Mouse (Mus musculus): ENCODE measurements around the gene Axin1. TPM values are rescaled to one million over a fixed set of nuclear protein-coding genes. Genes with fewer than 3 reads are reported as not detected.
A peak's percentile ranks its signal among the peaks of the same experiment; 100 is the strongest.
"Not testable (repeated sequence)": the region's sequence is repeated elsewhere in the genome, so short reads cannot be mapped to it uniquely, and the experiment has no call there.

The Axin1 gene
- total RNA-seq (2021): 10 to 100 TPM; 22.5 to 25.1 TPM

GRCm38 (mm10) chr17:26138239-26138836 is at the start of gene Axin1:
Gene Axin1, plus strand, starts transcription at chr17:26138688.
- peak; percentile 91 to 94 for DNase-seq (ENCODE audit: low spot score in 2 of 2)
- intact Hi-C loops (cut with DNase I): loop anchor here (5.0 kb wide), 1 partner anchor 104 kb away; the partner anchor contains the start of gene Fam234a

DNA sequence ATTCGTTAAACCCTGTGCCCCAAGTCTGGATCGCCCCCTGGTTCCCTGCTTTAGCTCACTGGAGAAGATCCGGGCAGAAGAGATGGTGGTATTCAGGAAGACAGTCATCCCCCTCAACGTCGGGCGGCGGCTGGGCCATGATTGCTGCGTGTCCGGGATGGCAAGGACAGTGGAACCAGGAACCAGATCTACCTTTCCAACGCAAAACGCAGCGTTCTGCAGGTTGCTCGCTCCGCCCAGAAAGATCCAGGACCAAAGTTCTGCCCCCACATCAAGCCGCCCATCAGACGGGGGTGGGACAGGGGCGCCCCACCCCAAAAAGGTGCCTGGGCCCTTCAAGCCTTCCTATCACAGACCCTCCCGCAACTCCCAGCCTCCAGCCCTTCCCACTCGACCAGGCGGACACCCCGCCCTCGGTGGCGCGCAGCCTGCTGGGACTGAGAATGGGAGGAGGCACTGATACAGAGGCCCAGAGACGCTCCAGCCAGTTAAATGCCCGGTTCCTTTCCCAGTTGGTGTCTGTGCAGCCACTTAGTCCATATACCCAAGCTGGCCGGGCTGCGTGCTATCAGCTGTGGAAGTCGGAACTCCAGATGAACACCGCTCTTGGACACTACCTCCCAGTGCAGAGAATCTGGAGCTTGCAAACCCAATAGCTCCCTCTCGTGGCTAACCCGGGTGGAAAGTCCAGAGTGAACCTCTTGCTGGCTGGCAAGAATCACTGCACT is 48.4 kb upstream of the Axin1 start, which contains the start of gene Decr2:
Gene Decr2 (minus strand): TSS at position 433 of the 728 bp plus-strand sequence.
- DNase-seq (ENCODE audit: low spot score in 2 of 2): peak; percentile 86 to 90
- intact Hi-C loops (cut with DNase I): loop anchor here (1.0 to 10.0 kb wide), 3 partner anchors 49 to 205 kb away; partner anchors contain the start of gene Wfikkn1

GRCm38 (mm10) chr17:26094531-26095110 is 43.9 kb upstream of the Axin1 start:
- intact Hi-C loops (cut with DNase I): loop anchor here (10.0 kb wide), 1 partner anchor 210 kb away; the partner anchor contains the start of gene Wfikkn1
- no peak for DNase-seq (ENCODE audit: low spot score in 2 of 2)

DNA sequence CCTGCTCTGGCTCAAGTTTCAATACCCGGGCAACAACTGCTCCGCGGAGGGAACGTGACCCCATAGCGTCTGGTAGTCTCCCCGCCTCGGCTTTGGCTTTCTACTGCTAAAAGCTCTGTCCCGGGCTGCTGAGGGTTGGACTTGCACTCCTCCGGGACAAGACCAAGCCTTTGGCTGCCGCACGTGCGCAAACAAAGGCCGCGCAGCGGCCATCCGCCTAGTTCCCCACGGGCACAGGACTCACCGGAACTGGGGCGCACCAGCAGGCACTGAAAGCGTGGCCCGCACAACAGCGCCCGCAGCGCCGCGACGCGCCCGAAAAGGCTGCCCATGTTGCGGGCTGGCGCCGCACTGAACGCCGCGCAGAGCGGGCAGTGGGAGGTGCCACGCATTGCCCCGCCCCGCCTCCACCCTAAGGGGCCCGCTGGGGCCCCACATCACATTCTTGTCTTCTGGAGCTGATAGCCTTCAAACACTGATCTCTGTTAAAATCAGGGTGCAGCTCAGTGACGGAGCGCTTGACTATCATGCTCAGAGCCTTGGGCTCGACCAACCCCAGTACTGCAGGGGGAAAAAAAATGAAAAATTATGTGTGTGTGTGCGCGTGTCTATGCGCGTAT is 43.3 kb upstream of the Axin1 start, which contains the start of gene Nme4:
Gene Nme4 (minus strand): TSS at position 482 of the 620 bp plus-strand sequence.
- peak; percentile 68 to 75 for DNase-seq (ENCODE audit: low spot score in 2 of 2)
- intact Hi-C loops (cut with DNase I): loop anchor here (10.0 kb wide), 1 partner anchor 210 kb away; the partner anchor contains the start of gene Wfikkn1

DNA sequence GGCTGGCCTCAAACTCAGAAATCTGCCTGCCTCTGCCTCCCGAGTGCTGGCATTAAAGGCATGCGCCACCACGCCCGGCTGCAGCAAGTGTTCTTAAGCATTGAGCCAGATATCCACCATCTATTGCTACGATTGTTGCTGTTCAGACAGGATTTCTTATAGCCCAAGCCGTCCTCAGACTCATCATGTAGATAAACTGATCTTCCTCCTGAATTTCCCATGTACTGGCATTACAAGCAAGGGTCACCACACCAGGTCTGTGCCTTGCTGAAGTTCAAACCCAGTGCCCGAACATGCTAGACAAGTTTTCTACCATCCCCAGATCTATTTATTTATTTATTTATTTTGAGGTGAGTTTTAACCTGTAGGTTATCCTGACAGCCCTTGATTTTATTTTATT is 40.0 kb upstream of the Axin1 start:
- intact Hi-C loops (cut with DNase I): loop anchor here (10.0 kb wide), 1 partner anchor 214 kb away; the partner anchor contains the start of gene Wfikkn1
- no peak for DNase-seq (ENCODE audit: low spot score in 2 of 2)

GRCm38 (mm10) chr17:26099316-26099715 is 39.2 kb upstream of the Axin1 start:
- not testable (repeated sequence) for DNase-seq (ENCODE audit: low spot score in 2 of 2)
- intact Hi-C loops (cut with DNase I): loop anchor here (10.0 kb wide), 1 partner anchor 215 kb away; the partner anchor contains the start of gene Wfikkn1

GRCm38 (mm10) chr17:26100166-26100565 is 38.3 kb upstream of the Axin1 start:
- no peak for DNase-seq (ENCODE audit: low spot score in 2 of 2)
- intact Hi-C loops (cut with DNase I): no loop called here

DNA sequence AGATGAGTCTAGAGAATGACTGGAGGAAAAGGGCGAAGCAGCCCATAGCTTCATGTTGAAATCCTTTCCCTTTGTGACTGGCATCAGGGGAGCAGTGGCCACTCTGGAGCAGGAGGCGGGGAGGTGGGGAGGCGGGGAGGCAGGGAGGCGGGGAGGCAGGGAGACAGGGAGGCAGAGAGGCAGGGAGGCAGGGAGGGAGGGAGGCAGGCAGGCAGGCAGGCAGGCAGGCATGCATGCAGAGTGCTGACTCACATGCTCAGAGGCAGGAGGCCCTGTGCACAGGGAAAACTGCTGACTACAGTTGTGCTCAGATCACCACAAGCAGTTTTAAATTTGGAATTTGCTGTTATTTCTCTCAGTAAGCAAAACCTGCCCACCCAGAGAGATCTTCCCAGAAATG is 37.0 kb upstream of the Axin1 start:
- no peak for DNase-seq (ENCODE audit: low spot score in 2 of 2)

DNA sequence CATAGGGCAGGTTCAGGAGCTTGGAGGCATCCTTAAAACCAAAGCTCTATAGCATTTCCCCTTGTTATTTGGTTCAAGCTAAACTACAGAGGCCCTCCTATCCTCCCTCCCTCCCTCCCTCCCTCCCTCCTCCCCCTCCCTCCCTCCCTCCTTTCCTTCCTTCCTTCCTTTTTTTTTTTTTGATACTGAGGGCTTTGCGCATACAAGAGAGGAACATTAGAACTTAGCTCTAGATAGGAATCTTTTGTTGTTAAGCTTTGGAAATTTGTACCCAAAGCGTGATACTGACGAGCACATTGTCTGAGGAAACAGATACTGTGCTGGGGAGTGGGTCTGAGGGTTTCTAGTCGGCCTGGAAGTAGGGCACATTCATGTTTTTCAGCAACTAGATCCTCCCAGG is 32.9 kb upstream of the Axin1 start:
- intact Hi-C loops (cut with DNase I): no loop called here

More for the DNA sequence above, 37.0 kb upstream of the Axin1 start:
- intact Hi-C loops (cut with DNase I): no loop called here

DNA sequence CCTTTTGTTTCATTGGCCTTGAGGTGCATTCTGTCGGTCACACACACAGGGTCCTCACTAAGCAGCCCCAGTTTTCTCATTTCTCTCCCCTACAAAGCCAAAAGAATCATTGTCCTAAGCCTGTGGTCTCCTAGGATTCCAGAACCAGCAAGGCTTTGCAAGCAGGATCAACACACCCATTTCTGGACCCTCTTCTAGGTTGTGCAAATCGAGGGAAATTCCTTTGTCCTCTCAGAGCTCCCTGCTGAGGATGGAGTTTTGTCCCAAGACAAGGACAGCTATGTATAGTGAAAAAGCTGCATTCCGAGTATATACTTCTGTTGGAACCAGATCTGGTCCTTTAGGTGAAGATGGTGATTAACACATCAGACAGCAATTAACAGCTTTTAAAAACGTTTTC is 28.3 kb upstream of the Axin1 start:
- DNase-seq (ENCODE audit: low spot score in 2 of 2): no peak
- intact Hi-C loops (cut with DNase I): no loop called here

More for the DNA sequence above, 32.9 kb upstream of the Axin1 start:
- no peak for DNase-seq (ENCODE audit: low spot score in 2 of 2)

- intact Hi-C loops (cut with DNase I): no loop called here
- DNase-seq (ENCODE audit: low spot score in 2 of 2): no peak
Observed at GRCm38 (mm10) chr17:26111024-26111423, 27.5 kb upstream of the Axin1 start.

DNA sequence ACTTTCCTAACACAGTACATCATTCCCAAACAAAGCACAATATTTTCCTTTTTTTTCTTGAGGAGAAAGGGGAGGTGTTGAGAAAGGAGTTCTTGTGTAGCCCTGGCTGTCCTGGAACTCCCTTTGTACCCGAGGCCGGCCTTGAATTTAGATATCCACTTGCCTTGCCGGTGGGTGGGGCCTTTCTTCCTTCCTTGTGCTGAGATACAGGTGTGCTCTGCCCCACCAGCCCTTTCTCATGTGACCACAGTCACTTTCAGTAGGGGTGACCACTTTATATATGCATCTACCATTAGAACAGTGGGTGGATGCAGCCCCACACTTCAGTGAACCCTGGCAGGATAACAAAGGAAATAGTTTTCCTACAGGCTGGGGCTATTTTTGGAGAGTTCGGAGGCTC is 26.8 kb upstream of the Axin1 start:
- intact Hi-C loops (cut with DNase I): no loop called here
- no peak for DNase-seq (ENCODE audit: low spot score in 2 of 2)

GRCm38 (mm10) chr17:26112751-26113150 is 25.7 kb upstream of the Axin1 start:
- DNase-seq (ENCODE audit: low spot score in 2 of 2): no peak
- intact Hi-C loops (cut with DNase I): no loop called here

- DNase-seq (ENCODE audit: low spot score in 2 of 2): peak; percentile 67 to 76
- intact Hi-C loops (cut with DNase I): no loop called here
Observed at GRCm38 (mm10) chr17:26113181-26113948, 25.1 kb upstream of the Axin1 start, which contains the start of gene Tmem8. Gene Tmem8, plus strand, starts transcription at chr17:26113299.

DNA sequence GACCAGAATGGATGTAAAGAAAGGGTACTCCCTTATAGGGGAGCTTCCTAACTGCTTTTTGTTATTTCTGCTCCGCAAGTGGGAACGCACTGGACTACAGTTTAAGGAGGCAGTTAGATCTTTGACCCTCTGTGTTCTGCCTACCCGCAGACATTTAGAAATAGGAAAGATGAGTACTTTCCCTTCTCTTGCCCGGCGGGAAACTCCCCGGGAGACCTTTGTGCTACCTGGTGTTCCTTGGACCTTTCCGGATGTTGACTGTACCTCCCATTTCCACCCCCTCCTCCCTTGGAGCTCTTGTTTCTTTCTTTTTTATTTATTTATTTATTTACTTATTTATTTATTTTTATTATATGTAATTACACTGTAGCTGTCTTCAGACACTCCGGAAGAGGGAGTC is 24.4 kb upstream of the Axin1 start:
- intact Hi-C loops (cut with DNase I): no loop called here
- no peak for DNase-seq (ENCODE audit: low spot score in 2 of 2)

DNA sequence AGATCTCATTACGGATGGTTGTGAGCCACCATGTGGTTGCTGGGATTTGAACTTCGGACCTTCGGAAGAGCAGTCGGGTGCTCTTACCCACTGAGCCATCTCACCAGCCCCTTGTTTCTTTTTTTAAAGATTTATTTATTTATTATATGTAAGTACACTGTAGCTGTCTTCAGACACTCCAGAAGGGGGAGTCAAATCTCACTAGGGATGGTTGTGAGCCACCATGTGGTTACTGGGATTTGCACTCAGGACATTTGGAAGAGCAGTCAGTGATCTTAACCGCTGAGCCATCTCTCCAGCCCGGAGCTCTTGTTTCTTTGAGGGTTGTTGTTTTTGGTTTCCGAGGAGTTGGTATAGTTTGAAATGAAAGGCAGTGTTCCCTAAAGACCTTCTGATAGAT is 24.0 kb upstream of the Axin1 start:
- DNase-seq (ENCODE audit: low spot score in 2 of 2); intact Hi-C loops (cut with DNase I): not testable (repeated sequence)

DNA sequence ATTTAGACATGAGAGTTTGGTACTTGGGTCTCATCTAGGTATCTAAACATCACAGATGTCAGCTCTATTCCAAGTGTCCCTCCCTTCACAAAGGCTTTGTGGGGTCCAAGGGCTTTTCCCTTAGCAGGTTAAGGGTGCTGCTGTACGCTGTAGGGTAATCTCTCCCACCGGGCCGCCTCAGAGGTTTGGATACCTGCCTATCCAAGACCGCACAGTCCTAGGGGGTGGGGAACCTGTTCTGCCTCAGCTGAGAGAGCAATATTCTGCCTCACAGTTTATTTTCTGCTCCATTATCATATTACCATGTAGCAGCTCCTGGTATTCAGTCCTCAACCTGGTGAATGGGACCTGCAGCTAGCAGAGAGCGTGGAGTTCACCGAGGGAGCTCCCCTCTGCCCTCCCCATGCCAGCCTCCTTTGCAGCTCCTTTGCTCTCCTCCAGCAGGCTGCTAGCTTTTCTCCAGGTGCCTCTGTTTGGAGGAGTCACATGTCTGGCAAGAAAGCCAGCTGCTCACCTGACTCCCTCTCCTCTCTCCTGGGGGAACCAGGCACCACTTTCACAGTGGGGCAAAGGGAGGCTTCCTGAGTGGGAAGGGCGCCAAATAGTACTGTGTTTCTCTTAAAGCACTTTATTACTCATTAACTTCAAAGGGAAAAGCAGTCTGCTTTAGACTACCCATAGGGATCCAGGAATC is 23.1 kb upstream of the Axin1 start:
- intact Hi-C loops (cut with DNase I): no loop called here
- DNase-seq (ENCODE audit: low spot score in 2 of 2): no peak

GRCm38 (mm10) chr17:26115956-26116487 is 22.5 kb upstream of the Axin1 start:
- intact Hi-C loops (cut with DNase I): no loop called here
- DNase-seq (ENCODE audit: low spot score in 2 of 2): no peak
